Mouse (Mus musculus): ENCODE measurements at regions not wholly inside any gene's neighbourhood (a gene's known extent, or its start where the extent isn't known, plus 50 kb on each side); places are given as distances from the start of the nearest gene placed in this dataset.

DNA sequence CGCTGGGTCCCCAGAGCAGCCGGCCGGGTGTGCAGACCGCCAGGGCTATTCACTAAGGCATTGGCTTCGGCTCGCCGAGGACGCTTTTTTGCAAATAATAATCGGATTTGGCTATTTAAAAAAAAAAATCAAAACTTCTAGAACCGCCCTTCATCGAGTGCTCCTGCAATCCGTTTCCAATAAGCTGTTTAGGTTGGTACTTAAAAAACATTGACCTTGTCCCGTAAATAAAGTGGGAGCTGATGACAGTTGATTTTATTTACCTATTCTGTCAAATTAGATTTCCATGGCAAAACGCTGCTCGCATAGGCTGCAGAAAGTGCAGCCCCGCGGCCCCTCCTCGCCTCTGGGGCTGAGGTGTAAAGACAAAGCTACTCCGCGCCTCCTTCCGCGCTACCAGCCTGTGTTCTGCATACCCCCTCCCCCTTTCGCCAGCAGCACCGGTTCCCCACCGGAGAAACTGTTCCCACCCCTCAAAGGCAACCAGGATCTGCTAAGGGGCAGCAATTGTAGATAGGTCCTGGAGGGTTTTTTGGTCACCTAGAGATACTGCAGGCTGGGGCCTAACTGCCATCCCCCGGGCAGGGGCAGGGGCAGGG, 78.0 kb upstream of the Tbca start:
- TF ChIP-seq POLR2A (IDR thresholded peaks at IDR 0.05; ENCODE audit: low read depth, low read length): no peak
- TF ChIP-seq CTCF (IDR thresholded peaks at IDR 0.05; ENCODE audit: borderline replicate concordance, insufficient read depth, low read length): no peak

Measured in embryonic fibroblast, embryonic 13.5 days (primary cell).